Mouse (Mus musculus) myocyte (in vitro differentiated cells): ENCODE measurements around the gene Il10. TPM values are rescaled to one million over a fixed set of nuclear protein-coding genes. Genes with fewer than 3 reads are reported as not detected.

Experiments
- H3K27me3 ChIP-seq: one replicate; pipeline ENCODE4 v1.6.1; 2011; ENCODE audit not compliant: control insufficient read depth, insufficient read depth, insufficient read length
- H3K36me3 ChIP-seq: one replicate; pipeline ENCODE4 v1.6.1; 2011; ENCODE audit not compliant: control insufficient read depth, insufficient read depth
- H3K4me2 ChIP-seq: one replicate; pipeline ENCODE4 v1.6.1; 2011; ENCODE audit warnings: low read depth, control low read depth
- H3K4me3 ChIP-seq: one replicate; pipeline ENCODE4 v1.5.1; 2011; ENCODE audit warnings: mild to moderate bottlenecking, control low read depth, moderate library complexity
- H3K79me2 ChIP-seq: one replicate; pipeline ENCODE4 v1.6.1; 2011; ENCODE audit not compliant: control insufficient read depth, insufficient read depth
- H3ac ChIP-seq: one replicate; pipeline ENCODE4 v1.6.1; 2011; ENCODE audit not compliant: control insufficient read depth, insufficient read length
- CEBPB ChIP-seq: IDR thresholded peaks from 2 replicates; pipeline ENCODE4 v1.6.1; 2011; ENCODE audit warnings: mild to moderate bottlenecking, moderate library complexity; ENCODE audit not compliant: poor library complexity, insufficient read depth, severe bottlenecking
- E2F4 ChIP-seq: IDR thresholded peaks from one replicate; pipeline ENCODE4 v1.6.1; 2011; ENCODE audit warnings: mild to moderate bottlenecking, control low read depth, moderate library complexity; ENCODE audit not compliant: insufficient read depth
- MAX ChIP-seq: IDR thresholded peaks from one replicate; pipeline ENCODE4 v1.6.1; 2011; ENCODE audit warnings: low read depth, mild to moderate bottlenecking, control low read depth
- MYOD1 ChIP-seq, 3 experiments: IDR thresholded peaks; one replicate each; pipeline ENCODE4 v1.6.1; 2011; ENCODE audit warnings: control low read depth in 2 of 3, low read depth in 2 of 3, mild to moderate bottlenecking in 2 of 3, moderate library complexity in 1 of 3; ENCODE audit not compliant: insufficient read length in 2 of 3, control insufficient read depth in 1 of 3
- MYOG ChIP-seq, 3 experiments: IDR thresholded peaks; one replicate each; pipeline ENCODE4 v1.6.1; 2011; ENCODE audit warnings: control low read depth in 2 of 3, low read depth in 2 of 3, mild to moderate bottlenecking in 2 of 3; ENCODE audit not compliant: insufficient read length in 2 of 3, control insufficient read depth in 1 of 3, insufficient read depth in 1 of 3
- POLR2A ChIP-seq: IDR thresholded peaks from one replicate; pipeline ENCODE4 v1.6.1; 2011; ENCODE audit warnings: low read depth, mild to moderate bottlenecking, control low read depth, moderate library complexity; ENCODE audit not compliant: insufficient read length
- POLR2AphosphoS2 ChIP-seq: IDR thresholded peaks from one replicate; pipeline ENCODE4 v1.6.1; 2011; ENCODE audit warnings: low read depth, control low read depth; ENCODE audit not compliant: insufficient read length
- REST ChIP-seq: IDR thresholded peaks from one replicate; pipeline ENCODE4 v1.6.1; 2011; ENCODE audit warnings: mild to moderate bottlenecking, control low read depth, moderate library complexity; ENCODE audit not compliant: insufficient read depth, insufficient read length
- SRF ChIP-seq: IDR thresholded peaks from one replicate; pipeline ENCODE4 v1.6.1; 2011; ENCODE audit warnings: low read depth; ENCODE audit not compliant: control insufficient read depth, insufficient read length
- TCF12 ChIP-seq: IDR thresholded peaks from one replicate; pipeline ENCODE4 v1.6.1; 2011; ENCODE audit warnings: mild to moderate bottlenecking, control low read depth; ENCODE audit not compliant: poor library complexity, insufficient read depth, severe bottlenecking
- TCF3 ChIP-seq: IDR thresholded peaks from one replicate; pipeline ENCODE4 v1.6.1; 2011; ENCODE audit warnings: low read depth, control low read depth; ENCODE audit not compliant: insufficient read length
- USF1 ChIP-seq: IDR thresholded peaks from one replicate; pipeline ENCODE4 v1.6.1; 2011; ENCODE audit warnings: low read depth, mild to moderate bottlenecking, control low read depth, moderate library complexity
- polyA plus RNA-seq: library from polyadenylated mRNA; unstranded; fragments of >200 nt; fragmentation: generic; extraction: Trizol; gene quantifications from one replicate; pipeline ENCODE4 v1.2.1, GENCODE M21; 2012; ENCODE audit warnings: missing spikeins

Il10 gene
- polyA plus RNA-seq, 1 experiment = not detected

GRCm38 (mm10) chr1:131003037-131003922 lies 16.4 kb upstream of the Il10 start:
- Histone ChIP-seq H3K36me3 (no peaks in the 10 kb centered on the region), H3K4me2 (no peak overlapping the region), H3ac (no peak overlapping the region), H3K4me3 (no peak overlapping the region), H3K27me3 (no peaks in the 10 kb centered on the region), H3K79me2 (no peaks in the 10 kb centered on the region)
- TF ChIP-seq TCF3 (no peak), POLR2AphosphoS2 (no peak), TCF12 (no peak), E2F4 (no peak), MYOD1 (IDR thresholded peaks at IDR 0.05; ENCODE audit: control insufficient read depth in 1 of 3, insufficient read length in 2 of 3, low read depth in 2 of 3) (no peak), CEBPB (no peak), POLR2A (no peak), SRF (no peak)

GRCm38 (mm10) chr1:131006069-131006468 lies 13.6 kb upstream of the Il10 start:
- Histone ChIP-seq H3ac (no peak overlapping the region), H3K36me3 (no peaks in the 10 kb centered on the region), H3K4me2 (no peak overlapping the region), H3K4me3 (no peak overlapping the region), H3K79me2 (no peaks in the 10 kb centered on the region), H3K27me3 (no peaks in the 10 kb centered on the region)
- TF ChIP-seq REST (no peak), SRF (no peak), TCF12 (no peak)

- Histone ChIP-seq H3K4me3 (no peak overlapping the region), H3K4me2 (no peak overlapping the region), H3ac (no peak overlapping the region), H3K36me3 (no peaks in the 10 kb centered on the region), H3K27me3 (no peaks in the 10 kb centered on the region), H3K79me2 (no peaks in the 10 kb centered on the region)
- TF ChIP-seq CEBPB (no peak), E2F4 (no peak), TCF12 (no peak), TCF3 (no peak), REST (no peak)
These were observed 9.2 kb upstream of the Il10 start for GRCm38 (mm10) chr1:131010201-131011153.

- no peak overlapping the region for H3K4me3 ChIP-seq
- no peak overlapping the region for H3K4me2 ChIP-seq
- no peaks in the 10 kb centered on the region for H3K27me3 ChIP-seq
- TF ChIP-seq TCF12 (no peak), REST (no peak), USF1 (no peak), TCF3 (no peak), CEBPB (no peak), MYOG (IDR thresholded peaks at IDR 0.05; ENCODE audit: control insufficient read depth in 1 of 3, insufficient read depth in 1 of 3, insufficient read length in 2 of 3, low read depth in 2 of 3) (no peak), MYOD1 (IDR thresholded peaks at IDR 0.05; ENCODE audit: control insufficient read depth in 1 of 3, insufficient read length in 2 of 3, low read depth in 2 of 3) (no peak), POLR2A (no peak), MAX (no peak), E2F4 (no peak), POLR2AphosphoS2 (no peak)
- no peaks in the 10 kb centered on the region for H3K36me3 ChIP-seq
- no peaks in the 10 kb centered on the region for H3K79me2 ChIP-seq
- no peak overlapping the region for H3ac ChIP-seq
These were observed 7.2 kb upstream of the Il10 start for GRCm38 (mm10) chr1:131012494-131012893.

- no peak overlapping the region for H3ac ChIP-seq
- no peaks in the 10 kb centered on the region for H3K36me3 ChIP-seq
- no peak overlapping the region for H3K4me2 ChIP-seq
- H3K4me3 ChIP-seq = no peak overlapping the region
- no peaks in the 10 kb centered on the region for H3K27me3 ChIP-seq
- no peaks in the 10 kb centered on the region for H3K79me2 ChIP-seq
- TF ChIP-seq MAX = no peak
- no peak for TF ChIP-seq POLR2AphosphoS2
- no peak for TF ChIP-seq TCF3
- no peak for TF ChIP-seq TCF12
- TF ChIP-seq USF1 = no peak
- TF ChIP-seq CEBPB = no peak
- no peak for TF ChIP-seq E2F4
- no peak for TF ChIP-seq REST
- no peak for TF ChIP-seq MYOD1 (IDR thresholded peaks at IDR 0.05; ENCODE audit: control insufficient read depth in 1 of 3, insufficient read length in 2 of 3, low read depth in 2 of 3)
These were observed 5.7 kb upstream of the Il10 start for GRCm38 (mm10) chr1:131013926-131014325.
